Mouse (Mus musculus): Measurements from ENCODE around the gene Cldn34c1.
"Not testable (repeated sequence)": the region's sequence is repeated elsewhere in the genome, so short reads cannot be mapped to it uniquely, and the experiment has no call there.

The Cldn34c1 gene

GRCm38 (mm10) chrX:123103291-123104260 is at the start of gene Cldn34c1:
Gene Cldn34c1 (plus strand): TSS chrX:123103495.
- DNase-seq (ENCODE audit: low read depth, low spot score) = peak; percentile 8

DNA sequence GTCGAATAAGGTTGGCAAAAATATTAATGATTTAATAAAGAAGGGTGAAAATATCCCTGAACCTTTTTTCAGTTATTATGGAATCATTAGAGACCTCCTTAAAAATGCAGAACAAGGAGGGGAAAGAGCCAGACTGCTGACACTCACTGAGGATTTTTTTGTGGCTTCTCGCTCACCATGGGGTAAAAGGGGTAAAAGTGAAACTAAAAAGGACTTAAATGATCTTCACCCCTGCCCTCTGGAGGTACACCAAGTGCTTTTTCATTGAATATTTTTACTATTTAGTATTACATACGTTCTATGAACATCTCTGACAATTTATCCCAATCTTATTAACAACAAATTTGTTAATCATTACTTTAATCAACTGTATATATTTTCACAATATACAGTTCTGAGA is 15.9 kb upstream of the Cldn34c1 start:
- DNase-seq (ENCODE audit: low read depth, low spot score) = peak; percentile 64

DNA sequence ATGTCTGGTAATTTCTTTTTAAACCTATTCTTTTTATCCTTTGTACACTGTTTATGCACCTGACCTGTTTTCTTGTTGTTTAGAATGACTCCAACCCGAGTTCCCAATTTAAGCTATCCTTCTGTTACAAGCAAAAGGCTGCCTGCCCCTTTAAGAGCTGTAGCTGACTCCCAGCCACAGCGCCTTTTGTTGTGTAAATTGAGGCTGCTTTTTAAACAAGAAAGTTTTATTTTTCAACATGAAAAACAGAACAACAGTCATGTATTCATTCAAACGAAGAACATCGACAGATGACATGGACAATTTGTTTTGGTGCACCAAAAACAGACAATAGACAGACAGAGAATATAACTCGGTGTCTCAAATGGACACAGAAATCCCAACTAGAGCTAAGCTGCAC is 489 bp upstream of the Cldn34c1 start:
- not testable (repeated sequence) for DNase-seq (ENCODE audit: low read depth, low spot score)

DNA sequence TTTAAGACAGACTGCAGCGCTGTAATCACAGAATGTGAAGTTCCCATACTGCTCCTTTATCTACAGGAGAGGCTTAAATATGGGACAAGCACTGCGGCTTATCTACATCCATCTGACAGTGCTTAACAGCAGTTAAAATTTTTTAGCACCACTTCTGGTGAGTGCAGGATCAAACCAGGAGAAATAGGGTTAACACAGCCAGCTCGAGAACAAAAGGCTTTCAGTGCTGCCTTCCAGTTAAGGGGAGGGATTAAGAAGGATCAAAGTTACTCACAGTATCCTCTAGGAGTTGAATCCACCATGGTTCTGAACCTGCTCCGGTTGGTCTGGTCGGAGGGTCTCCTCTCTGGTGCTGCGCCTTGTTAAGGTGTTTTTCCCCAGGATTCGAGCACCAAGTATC is 1.4 kb downstream of the Cldn34c1 start:
- DNase-seq (ENCODE audit: low read depth, low spot score) = not testable (repeated sequence)

- not testable (repeated sequence) for DNase-seq (ENCODE audit: low read depth, low spot score)
These were observed 119.1 kb downstream of the Cldn34c1 start, which contains the start of gene Srsx for GRCm38 (mm10) chrX:123222381-123222780. Gene Srsx (minus strand): TSS chrX:123222481.

All from 3T3-L1 (cell line).